Mouse (Mus musculus) midbrain, embryonic 13.5 days (tissue): ENCODE measurements around the gene Zbtb22. TPM values are rescaled to one million over a fixed set of nuclear protein-coding genes. Genes with fewer than 3 reads are reported as not detected.
"Not testable (repeated sequence)": the region's sequence is repeated elsewhere in the genome, so short reads cannot be mapped to it uniquely, and the experiment has no call there.

Source experiments
- ATAC-seq: fragments of 200-750 bp; cut with Nextera tagmentation; 2 replicates; pipeline ENCODE4 v1.8.0; 2017; ENCODE audit warnings: mild to moderate bottlenecking, moderate TSS enrichment, moderate library complexity
- H3K27ac ChIP-seq: fragments of 300-500 bp; sonication (generic); 2 replicates; pipeline ENCODE4 v1.5.1; 2015; ENCODE audit warnings: inconsistent platforms, mild to moderate bottlenecking, moderate library complexity
- H3K27me3 ChIP-seq: fragments of 300-500 bp; sonication (generic); 2 replicates; pipeline ENCODE4 v1.6.1; 2015; ENCODE audit warnings: mild to moderate bottlenecking, inconsistent platforms
- H3K36me3 ChIP-seq: fragments of 300-500 bp; sonication (generic); 2 replicates; pipeline ENCODE4 v1.6.1; 2015; ENCODE audit warnings: mild to moderate bottlenecking, inconsistent platforms
- H3K4me1 ChIP-seq: fragments of 300-500 bp; sonication (generic); replicated peaks from 2 replicates; pipeline ENCODE4 v1.6.1; 2015; ENCODE audit warnings: inconsistent platforms
- H3K4me2 ChIP-seq: fragments of 300-500 bp; sonication (generic); replicated peaks from 2 replicates; pipeline ENCODE4 v1.6.1; 2015; ENCODE audit warnings: moderate library complexity, mild to moderate bottlenecking, inconsistent platforms
- H3K4me3 ChIP-seq: fragments of 300-500 bp; sonication (generic); replicated peaks from 2 replicates; pipeline ENCODE4 v1.5.1; 2015; ENCODE audit warnings: mild to moderate bottlenecking, inconsistent platforms
- H3K9ac ChIP-seq: fragments of 300-500 bp; sonication (generic); replicated peaks from 2 replicates; pipeline ENCODE4 v1.6.1; 2015; ENCODE audit warnings: mild to moderate bottlenecking, inconsistent platforms
- H3K9me3 ChIP-seq: fragments of 300-500 bp; sonication (generic); 2 replicates; pipeline ENCODE4 v1.6.1; 2016; ENCODE audit warnings: mild to moderate bottlenecking, inconsistent platforms
- WGBS: fragments of 180-500 bp; shearing (Covaris S2); methylation state at CpG from one replicate; pipeline ENCODE4 v1.1.7; 2015; 5-methylcytosine and 5-hydroxymethylcytosine counted together
- polyA plus RNA-seq: library from polyadenylated mRNA; unstranded; fragments of >200 nt; fragmentation: Nextera tagmentation; extraction: Ambion mirVana; gene quantifications from 2 replicates; pipeline ENCODE4 v1.2.1, GENCODE M21; 2015

The Zbtb22 gene
- polyA plus RNA-seq, 1 experiment from 2014 or later = 20.3 TPM

- H3K4me3 ChIP-seq, H3K27me3 ChIP-seq, H3K9me3 ChIP-seq, ATAC-seq, H3K36me3 ChIP-seq, H3K9ac ChIP-seq, H3K4me2 ChIP-seq, H3K27ac ChIP-seq: not testable (repeated sequence)
- peaks cover 16% of the 10 kb centered on the region for H3K4me1 ChIP-seq
- WGBS = 81% methylated on average over 4 of the region's 4 CpGs
Observed at GRCm38 (mm10) chr17:33893011-33893410, 22.7 kb upstream of the Zbtb22 start.

GRCm38 (mm10) chr17:33897114-33897794 lies 18.4 kb upstream of the Zbtb22 start:
- Histone ChIP-seq H3K36me3 (no peaks in the 10 kb centered on the region), H3K9me3 (no peaks in the 10 kb centered on the region), H3K27ac (no peak overlapping the region), H3K4me1 (no peaks in the 10 kb centered on the region), H3K4me2 (no peak overlapping the region), H3K27me3 (peaks cover 3% of the 10 kb centered on the region; the same call in 1 of the 2 replicates), H3K4me3 (no peak overlapping the region), H3K9ac (no peak overlapping the region)
- ATAC-seq = no peak
- 42% methylated on average over 6 of the region's 6 CpGs for WGBS

- H3K27ac ChIP-seq, H3K9me3 ChIP-seq, H3K36me3 ChIP-seq, ATAC-seq, H3K9ac ChIP-seq, H3K4me3 ChIP-seq, H3K27me3 ChIP-seq, H3K4me2 ChIP-seq, H3K4me1 ChIP-seq: not testable (repeated sequence)
- WGBS = 86% methylated on average over 4 of the region's 4 CpGs
Observed at GRCm38 (mm10) chr17:33898193-33898592, 17.5 kb upstream of the Zbtb22 start.

GRCm38 (mm10) chr17:33899642-33900041 lies 16.1 kb upstream of the Zbtb22 start:
- Histone ChIP-seq H3K4me2 (no peak overlapping the region), H3K27ac (no peak overlapping the region), H3K9me3 (no peaks in the 10 kb centered on the region), H3K4me1 (no peaks in the 10 kb centered on the region), H3K9ac (no peak overlapping the region), H3K36me3 (no peaks in the 10 kb centered on the region), H3K4me3 (no peak overlapping the region), H3K27me3 (no peaks in the 10 kb centered on the region)
- 82% methylated on average over 4 of the region's 4 CpGs for WGBS
- no peak for ATAC-seq

- Histone ChIP-seq H3K4me1 (no peaks in the 10 kb centered on the region), H3K9ac (0 out of 2 replicates have a peak overlapping the region, but pooled peaks have one; percentile 4), H3K27ac (no peak overlapping the region), H3K9me3 (no peaks in the 10 kb centered on the region), H3K4me3 (no peak overlapping the region), H3K4me2 (no peak overlapping the region), H3K27me3 (no peaks in the 10 kb centered on the region), H3K36me3 (no peaks in the 10 kb centered on the region)
- no peak for ATAC-seq
- 72% methylated on average over 7 of the region's 7 CpGs for WGBS
Observed at GRCm38 (mm10) chr17:33900281-33900988, 15.3 kb upstream of the Zbtb22 start.

- Histone ChIP-seq H3K27me3 (no peaks in the 10 kb centered on the region), H3K4me2 (no peak overlapping the region), H3K9ac (no peak overlapping the region), H3K4me1 (no peaks in the 10 kb centered on the region), H3K36me3 (no peaks in the 10 kb centered on the region), H3K9me3 (no peaks in the 10 kb centered on the region), H3K27ac (no peak overlapping the region), H3K4me3 (no peak overlapping the region)
- WGBS = 85% methylated on average over 4 of the region's 4 CpGs
- no peak for ATAC-seq
Observed at GRCm38 (mm10) chr17:33900989-33901314, 14.8 kb upstream of the Zbtb22 start.

GRCm38 (mm10) chr17:33901653-33902052 lies 14.1 kb upstream of the Zbtb22 start:
- no peak for ATAC-seq
- Histone ChIP-seq H3K9me3 (no peaks in the 10 kb centered on the region), H3K4me1 (no peaks in the 10 kb centered on the region), H3K4me3 (no peak overlapping the region), H3K4me2 (no peak overlapping the region), H3K36me3 (no peaks in the 10 kb centered on the region), H3K27me3 (no peaks in the 10 kb centered on the region), H3K27ac (no peak overlapping the region), H3K9ac (no peak overlapping the region)
- WGBS = 70% methylated on average over 4 of the region's 4 CpGs

- Histone ChIP-seq H3K9me3 (no peaks in the 10 kb centered on the region), H3K4me1 (no peaks in the 10 kb centered on the region), H3K4me3 (no peak overlapping the region), H3K36me3 (no peaks in the 10 kb centered on the region), H3K27me3 (no peaks in the 10 kb centered on the region), H3K9ac (no peak overlapping the region), H3K27ac (no peak overlapping the region), H3K4me2 (no peak overlapping the region)
- WGBS = 79% methylated on average over 4 of the region's 4 CpGs
- no peak for ATAC-seq
Observed at GRCm38 (mm10) chr17:33902079-33902478, 13.6 kb upstream of the Zbtb22 start.

- WGBS = 88% methylated on average over 7 of the region's 7 CpGs
- H3K4me2 ChIP-seq = no peak overlapping the region
- no peak for ATAC-seq
- no peaks in the 10 kb centered on the region for H3K9me3 ChIP-seq
- H3K9ac ChIP-seq = no peak overlapping the region
- no peak overlapping the region for H3K4me3 ChIP-seq
- H3K36me3 ChIP-seq = no peaks in the 10 kb centered on the region
- H3K27ac ChIP-seq = no peak overlapping the region
- H3K4me1 ChIP-seq = no peaks in the 10 kb centered on the region; the same call in 1 of the 2 replicates
- H3K27me3 ChIP-seq = no peaks in the 10 kb centered on the region
Observed at GRCm38 (mm10) chr17:33902491-33902890, 13.2 kb upstream of the Zbtb22 start.

GRCm38 (mm10) chr17:33903911-33904651 lies 11.6 kb upstream of the Zbtb22 start:
- H3K27ac ChIP-seq, H3K4me2 ChIP-seq, H3K4me1 ChIP-seq, H3K4me3 ChIP-seq, H3K36me3 ChIP-seq, H3K9me3 ChIP-seq, H3K27me3 ChIP-seq, ATAC-seq, H3K9ac ChIP-seq: not testable (repeated sequence)
- WGBS = 80% methylated on average over 6 of the region's 6 CpGs

GRCm38 (mm10) chr17:33904835-33905234 lies 10.9 kb upstream of the Zbtb22 start, which contains the start of gene Platr17:
Gene Platr17, plus strand, starts transcription at chr17:33905135.
- H3K9me3 ChIP-seq, H3K36me3 ChIP-seq, H3K9ac ChIP-seq, H3K4me2 ChIP-seq, H3K4me3 ChIP-seq, H3K4me1 ChIP-seq, ATAC-seq, H3K27me3 ChIP-seq, H3K27ac ChIP-seq: not testable (repeated sequence)
- 35% methylated on average over 3 of the region's 4 CpGs for WGBS
